Mouse (Mus musculus) lung, embryonic 15.5 days (tissue): Measurements from ENCODE around the gene 4930562C15Rik. TPM values are rescaled to one million over a fixed set of nuclear protein-coding genes. Genes with fewer than 3 reads are reported as not detected.

ENCODE experiments used
- ATAC-seq: fragments of 200-750 bp; cut with Nextera tagmentation; 2 replicates; pipeline ENCODE4 v1.8.0; 2017; ENCODE audit warnings: moderate number of reproducible peaks, borderline replicate concordance; ENCODE audit not compliant: low FRiP score, low TSS enrichment; ENCODE audit errors: extremely low read depth
- H3K27ac ChIP-seq: fragments of 300-500 bp; sonication (generic); 2 replicates; pipeline ENCODE4 v1.5.1; 2015; ENCODE audit warnings: moderate library complexity, mild to moderate bottlenecking, inconsistent platforms
- H3K27me3 ChIP-seq: fragments of 300-500 bp; sonication (generic); 2 replicates; pipeline ENCODE4 v1.6.1; 2015; ENCODE audit warnings: inconsistent platforms
- H3K36me3 ChIP-seq: fragments of 300-500 bp; sonication (generic); 2 replicates; pipeline ENCODE4 v1.6.1; 2015; ENCODE audit warnings: inconsistent platforms
- H3K4me1 ChIP-seq: fragments of 300-500 bp; sonication (generic); 2 replicates; pipeline ENCODE4 v1.6.1; 2015; ENCODE audit warnings: inconsistent platforms
- H3K4me2 ChIP-seq: fragments of 300-500 bp; sonication (generic); 2 replicates; pipeline ENCODE4 v1.6.1; 2015; ENCODE audit warnings: inconsistent platforms, mild to moderate bottlenecking, moderate library complexity
- H3K4me3 ChIP-seq: fragments of 300-500 bp; sonication (generic); 2 replicates; pipeline ENCODE4 v1.5.1; 2015; ENCODE audit warnings: mild to moderate bottlenecking, inconsistent platforms
- H3K9ac ChIP-seq: fragments of 300-500 bp; sonication (generic); 2 replicates; pipeline ENCODE4 v1.6.1; 2015; ENCODE audit warnings: inconsistent platforms
- H3K9me3 ChIP-seq: fragments of 300-500 bp; sonication (generic); 2 replicates; pipeline ENCODE4 v1.6.1; 2016; ENCODE audit warnings: inconsistent platforms
- WGBS: fragments of 180-500 bp; shearing (Covaris S2); methylation state at CpG from one replicate; pipeline ENCODE4 v1.1.7; 2015; 5-methylcytosine and 5-hydroxymethylcytosine counted together
- polyA plus RNA-seq: library from polyadenylated mRNA; unstranded; fragments of >200 nt; fragmentation: Nextera tagmentation; extraction: Ambion mirVana; gene quantifications from 2 replicates; pipeline ENCODE4 v1.2.1, GENCODE M21; 2015

The 4930562C15Rik gene
- polyA plus RNA-seq, 1 experiment from 2014 or later = 0.69 TPM

DNA sequence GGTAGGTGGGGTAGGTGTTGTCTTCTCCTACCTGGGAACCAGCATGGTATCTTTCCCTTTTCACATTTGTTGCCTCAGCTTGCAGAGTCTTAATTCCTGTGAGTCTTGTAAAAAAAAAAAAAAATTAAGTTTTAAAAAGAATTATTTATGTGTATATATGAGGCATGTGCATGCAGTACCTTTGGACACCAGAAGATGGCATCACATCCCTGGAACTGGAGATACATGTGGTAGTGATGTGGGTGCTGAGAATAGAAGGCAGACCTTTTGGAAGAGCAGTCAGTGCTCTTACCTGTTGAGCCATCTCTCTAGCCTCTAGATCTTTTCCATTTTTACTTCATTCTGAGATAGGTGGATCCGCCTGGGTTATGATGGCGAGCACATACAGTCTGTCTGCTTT, 74.5 kb downstream of the 4930562C15Rik start:
- Histone ChIP-seq H3K27me3 (no peaks in the 10 kb centered on the region), H3K4me1 (peaks cover 42% of the 10 kb centered on the region), H3K4me3 (no peak overlapping the region), H3K36me3 (peaks cover 32% of the 10 kb centered on the region), H3K9ac (no peak overlapping the region), H3K4me2 (no peak overlapping the region), H3K27ac (no peak overlapping the region), H3K9me3 (no peaks in the 10 kb centered on the region)
- 98% methylated on average over 2 of the region's 2 CpGs for WGBS
- no peak for ATAC-seq

DNA sequence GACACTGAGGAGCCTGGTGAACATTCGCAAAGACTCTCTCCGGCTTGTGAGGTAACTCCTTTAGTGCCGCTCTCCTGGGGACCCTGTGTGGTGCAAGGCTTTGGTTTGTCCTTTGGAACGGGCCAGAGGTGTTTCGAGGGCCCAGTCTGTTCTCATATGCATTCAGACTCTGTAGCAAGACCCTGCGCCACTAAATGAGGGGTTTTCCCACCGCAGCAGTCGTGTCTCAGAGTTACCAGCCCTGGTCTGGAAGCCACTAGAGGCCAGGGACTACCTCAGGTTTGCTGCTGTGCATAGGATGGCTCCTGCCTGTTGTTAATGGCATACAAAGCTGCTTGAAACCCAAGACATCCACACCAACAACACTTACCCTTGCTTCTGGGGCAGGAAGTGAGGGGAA, 75.5 kb downstream of the 4930562C15Rik start:
- no peak overlapping the region for H3K9ac ChIP-seq
- H3K4me3 ChIP-seq = no peak overlapping the region
- peaks cover 34% of the 10 kb centered on the region for H3K4me1 ChIP-seq
- ATAC-seq = no peak
- peaks cover 39% of the 10 kb centered on the region for H3K36me3 ChIP-seq
- no peak overlapping the region for H3K4me2 ChIP-seq
- H3K9me3 ChIP-seq = no peaks in the 10 kb centered on the region
- 99% methylated on average over 8 of the region's 8 CpGs for WGBS
- H3K27ac ChIP-seq = no peak overlapping the region
- no peaks in the 10 kb centered on the region for H3K27me3 ChIP-seq

DNA sequence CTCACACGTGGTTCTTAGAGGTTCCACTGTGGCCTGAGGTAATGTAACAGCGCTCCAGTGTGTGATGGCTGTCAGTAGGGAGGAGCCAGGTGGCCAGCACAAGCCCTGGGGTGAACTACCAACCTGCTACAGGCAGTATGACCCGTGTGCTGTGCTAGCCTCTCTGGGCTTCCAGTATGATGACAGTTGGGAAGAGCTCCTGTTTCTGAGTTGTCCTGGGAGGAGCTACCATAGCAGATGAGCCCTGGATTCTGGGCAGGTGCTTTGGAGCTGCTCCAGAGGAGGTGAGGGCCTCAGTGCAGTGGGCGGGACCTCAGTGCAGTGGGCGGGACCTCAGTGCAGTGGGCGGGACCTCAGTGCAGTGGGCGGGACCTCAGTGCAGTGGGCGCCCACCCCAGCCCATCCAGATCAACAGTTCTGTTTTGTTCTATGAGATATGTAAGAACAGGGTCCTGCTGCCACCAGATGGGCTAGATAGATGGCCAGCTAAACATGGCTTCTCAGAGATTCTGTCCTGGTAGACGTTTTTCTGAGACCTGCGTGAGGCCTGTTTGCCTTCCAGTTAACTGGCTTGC, 76.9 kb downstream of the 4930562C15Rik start:
- H3K4me1 ChIP-seq = peaks cover 21% of the 10 kb centered on the region
- peak overlapping the region; percentile 83 for H3K27ac ChIP-seq
- peaks cover 53% of the 10 kb centered on the region for H3K36me3 ChIP-seq
- ATAC-seq = no peak
- no peaks in the 10 kb centered on the region for H3K27me3 ChIP-seq
- no peak overlapping the region for H3K4me2 ChIP-seq
- H3K4me3 ChIP-seq = no peak overlapping the region
- 73% methylated on average over 10 of the region's 10 CpGs for WGBS
- no peaks in the 10 kb centered on the region for H3K9me3 ChIP-seq
- H3K9ac ChIP-seq = no peak overlapping the region

DNA sequence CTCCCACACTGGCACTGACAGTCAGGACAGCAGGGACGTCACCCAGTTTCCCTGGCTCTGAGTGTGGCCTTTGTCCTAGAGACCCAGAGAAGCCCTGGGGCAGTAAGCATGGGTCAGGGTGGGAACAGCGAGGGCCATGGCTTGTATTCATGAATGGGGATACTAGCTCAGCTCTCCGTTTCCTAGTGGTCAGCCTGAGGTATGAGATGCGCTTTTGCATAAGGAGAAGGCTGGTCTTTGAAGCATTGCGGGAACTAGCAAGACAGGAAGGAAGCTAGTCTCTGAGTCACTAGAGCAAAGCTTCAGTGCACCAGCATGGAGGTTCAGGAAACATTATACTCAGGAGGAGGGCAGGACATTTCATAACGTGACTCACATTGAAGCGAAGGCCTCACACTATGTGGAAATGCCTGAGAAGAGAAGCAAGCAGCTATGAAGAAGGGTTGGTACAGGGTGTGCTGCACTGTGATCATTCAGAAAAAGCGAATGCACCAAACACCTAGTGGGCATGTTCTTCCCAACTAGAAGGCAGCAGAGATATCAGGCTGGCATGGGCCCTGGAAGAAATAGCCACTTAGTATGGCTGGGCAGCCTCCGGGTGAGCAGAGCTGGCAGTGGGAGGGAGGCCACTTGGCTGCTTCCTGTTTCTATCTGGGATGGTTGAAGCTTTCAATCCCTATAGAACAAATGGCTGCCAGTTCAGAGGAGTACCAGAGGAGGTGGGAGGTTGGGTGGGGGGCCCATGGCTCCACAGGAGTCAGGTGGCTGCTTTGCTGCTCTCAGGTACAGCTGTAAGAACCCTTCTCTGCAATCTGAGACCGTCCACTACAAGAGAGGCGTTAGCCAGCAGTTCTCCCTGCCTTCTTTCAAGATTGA, 77.9 kb downstream of the 4930562C15Rik start:
- Histone ChIP-seq H3K27ac (peak overlapping the region; percentile 83), H3K27me3 (no peaks in the 10 kb centered on the region), H3K9ac (no peak overlapping the region), H3K9me3 (no peaks in the 10 kb centered on the region), H3K4me1 (peaks cover 15% of the 10 kb centered on the region), H3K4me3 (no peak overlapping the region), H3K4me2 (peak overlapping the region; percentile 33; the same call in 1 of the 2 replicates), H3K36me3 (peaks cover 54% of the 10 kb centered on the region)
- 65% methylated on average over 11 of the region's 11 CpGs for WGBS
- peak; percentile 29 for ATAC-seq

DNA sequence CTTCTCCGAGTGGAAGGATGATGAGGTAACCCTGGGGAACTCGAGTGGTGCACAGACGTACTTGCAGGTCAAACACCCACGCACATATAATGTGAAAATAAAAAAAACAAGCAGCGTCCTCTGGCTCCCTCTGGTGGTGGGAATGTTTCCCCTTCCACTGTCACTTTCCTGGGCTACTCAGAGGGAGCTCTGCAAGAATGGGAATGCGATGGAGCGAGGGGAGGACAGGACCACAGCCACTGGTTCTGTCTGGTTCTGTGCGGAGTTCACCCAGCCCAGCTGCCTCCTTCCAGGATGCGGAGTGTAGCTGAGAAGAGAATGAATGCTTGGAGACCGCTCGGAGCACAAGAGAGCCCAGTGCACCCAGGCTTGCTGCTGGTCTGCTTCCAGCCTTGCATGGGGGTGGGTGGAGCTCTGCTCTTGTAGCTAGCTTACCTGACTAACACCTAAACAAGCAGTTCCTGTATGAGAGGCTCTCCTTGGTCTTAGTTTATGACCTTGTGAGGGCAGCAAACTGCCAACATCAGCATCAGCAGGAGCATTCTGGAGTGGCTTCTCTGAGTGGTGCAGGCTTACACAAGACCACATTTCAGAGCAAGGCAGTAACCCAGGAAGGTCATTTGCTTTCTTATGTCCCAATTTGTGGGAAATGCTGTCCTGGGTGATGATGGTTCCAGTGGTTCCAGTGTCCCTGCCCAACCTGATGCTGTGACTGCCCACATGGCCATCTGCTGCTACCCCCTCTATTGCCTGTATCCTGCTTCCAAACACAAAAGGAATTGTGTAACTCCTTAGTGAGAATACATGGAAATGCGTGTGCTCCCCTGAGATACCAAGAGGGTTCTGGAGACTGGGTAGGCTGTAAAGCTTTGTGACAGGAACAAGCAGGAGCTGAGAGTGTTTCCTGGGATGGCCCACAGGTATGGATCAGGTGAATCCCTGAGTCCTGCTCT, 78.8 kb downstream of the 4930562C15Rik start:
- no peak overlapping the region for H3K9ac ChIP-seq
- peaks cover 15% of the 10 kb centered on the region for H3K4me1 ChIP-seq
- H3K36me3 ChIP-seq = peaks cover 59% of the 10 kb centered on the region
- 31% methylated on average over 12 of the region's 12 CpGs for WGBS
- no peaks in the 10 kb centered on the region for H3K27me3 ChIP-seq
- H3K9me3 ChIP-seq = no peaks in the 10 kb centered on the region
- peak overlapping the region; percentile 83 for H3K27ac ChIP-seq
- peak; percentile 73; the same call in 1 of the 2 replicates for ATAC-seq
- H3K4me3 ChIP-seq = no peak overlapping the region
- H3K4me2 ChIP-seq = peak overlapping the region; percentile 33; the same call in 1 of the 2 replicates

DNA sequence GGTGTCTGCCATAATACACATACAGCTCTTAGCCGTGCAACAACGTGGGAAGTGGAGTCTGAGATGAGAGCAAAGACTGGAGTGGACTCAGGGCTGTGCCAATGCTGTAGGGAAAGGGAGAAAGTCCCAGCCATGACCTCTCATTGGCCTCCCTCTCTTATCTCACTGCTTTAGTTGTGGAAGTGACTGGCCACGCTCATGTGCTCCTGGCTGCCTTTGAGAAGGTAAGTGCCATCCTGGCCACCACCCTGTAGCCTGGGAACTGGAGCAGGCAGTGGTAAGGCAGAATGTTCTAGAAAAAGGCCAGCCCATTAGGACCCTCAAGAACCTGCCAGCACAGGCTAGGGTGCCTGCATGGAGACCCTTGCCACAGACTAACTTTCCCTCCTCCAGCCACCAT, 80.7 kb downstream of the 4930562C15Rik start:
- Histone ChIP-seq H3K4me2 (no peak overlapping the region), H3K36me3 (peaks cover 47% of the 10 kb centered on the region), H3K27ac (no peak overlapping the region), H3K27me3 (no peaks in the 10 kb centered on the region), H3K9ac (no peak overlapping the region), H3K4me1 (peaks cover 15% of the 10 kb centered on the region), H3K4me3 (no peak overlapping the region), H3K9me3 (no peaks in the 10 kb centered on the region)
- WGBS = 75% methylated on average over 3 of the region's 3 CpGs
- no peak for ATAC-seq

DNA sequence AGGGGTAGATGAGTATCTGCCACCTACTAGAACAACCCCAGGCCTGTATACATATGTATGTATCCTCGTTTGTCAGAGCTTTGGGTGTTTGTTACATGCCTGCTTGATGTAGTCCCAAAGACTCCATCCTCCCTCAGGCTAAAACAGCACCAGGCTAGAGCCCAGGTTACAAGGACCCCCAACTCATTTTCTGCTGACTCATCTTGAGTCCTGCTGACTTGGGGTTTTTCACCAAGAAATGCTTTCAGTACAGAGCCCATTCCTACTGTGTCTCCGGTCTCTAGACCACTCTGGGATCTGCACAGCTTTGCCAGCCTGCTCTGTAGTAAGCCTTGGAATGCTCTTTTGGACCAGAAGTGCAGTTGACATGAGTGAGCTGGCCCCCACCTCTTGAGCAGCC, 81.4 kb downstream of the 4930562C15Rik start:
- no peaks in the 10 kb centered on the region for H3K9me3 ChIP-seq
- H3K4me3 ChIP-seq = no peak overlapping the region
- no peak overlapping the region for H3K27ac ChIP-seq
- H3K27me3 ChIP-seq = no peaks in the 10 kb centered on the region
- H3K36me3 ChIP-seq = peaks cover 41% of the 10 kb centered on the region
- H3K9ac ChIP-seq = no peak overlapping the region
- ATAC-seq = no peak
- H3K4me1 ChIP-seq = peaks cover 15% of the 10 kb centered on the region
- 91% methylated on average over 2 of the region's 2 CpGs for WGBS
- H3K4me2 ChIP-seq = no peak overlapping the region

Other genes starting within 250 kb of the 4930562C15Rik start
- 18.5 and 24.0 TPM in 2 replicates for gene Glis2, start 240.7 kb upstream of the 4930562C15Rik start, polyA plus RNA-seq
- 93.8 and 94.6 TPM in 2 replicates for gene Pam16, start 210.4 kb upstream of the 4930562C15Rik start, polyA plus RNA-seq
- 25.1 and 25.9 TPM in 2 replicates for gene Vasn, start 195.5 kb upstream of the 4930562C15Rik start, polyA plus RNA-seq
- 66.0 and 66.5 TPM in 2 replicates for gene Dnaja3, start 195.4 kb upstream of the 4930562C15Rik start, polyA plus RNA-seq
- gene Coro7, start 155.6 kb upstream of the 4930562C15Rik start, polyA plus RNA-seq = 13.4 and 15.2 TPM in 2 replicates
- 78.7 and 81.2 TPM in 2 replicates for gene Nmral1, start 116.1 kb upstream of the 4930562C15Rik start, polyA plus RNA-seq
- gene Hmox2, start 109.1 kb upstream of the 4930562C15Rik start, polyA plus RNA-seq = 106 and 113 TPM in 2 replicates
- 83.2 and 91.1 TPM in 2 replicates for gene Cdip1, start 45.1 kb upstream of the 4930562C15Rik start, polyA plus RNA-seq
- 35.7 TPM in 2 replicates for gene Ubald1, start 44.9 kb downstream of the 4930562C15Rik start, polyA plus RNA-seq
- 88.1 and 93.0 TPM in 2 replicates for gene Mgrn1, start 50.8 kb downstream of the 4930562C15Rik start, polyA plus RNA-seq
- 150 and 167 TPM in 2 replicates for gene Nudt16l1, start 103.3 kb downstream of the 4930562C15Rik start, polyA plus RNA-seq
- gene Anks3, start 128.8 kb downstream of the 4930562C15Rik start, polyA plus RNA-seq = 54.1 and 56.2 TPM in 2 replicates
- 0.31 TPM in 1 of 2 replicates, not detected in the other for gene Sept12, start 162.4 kb downstream of the 4930562C15Rik start, polyA plus RNA-seq
- gene Smim22, start 171.9 kb downstream of the 4930562C15Rik start, polyA plus RNA-seq = 30.2 and 33.8 TPM in 2 replicates
- 53.5 and 60.3 TPM in 2 replicates for gene Rogdi, start 178.1 kb downstream of the 4930562C15Rik start, polyA plus RNA-seq
- gene Glyr1, start 214.4 kb downstream of the 4930562C15Rik start, polyA plus RNA-seq = 149 and 153 TPM in 2 replicates
- gene Ubn1, start 214.6 kb downstream of the 4930562C15Rik start, polyA plus RNA-seq = 19.8 and 21.4 TPM in 2 replicates